Mouse (Mus musculus): ENCODE measurements around the gene Nipa1. TPM values are rescaled to one million over a fixed set of nuclear protein-coding genes. Genes with fewer than 3 reads are reported as not detected.
"Not testable (repeated sequence)": the region's sequence is repeated elsewhere in the genome, so short reads cannot be mapped to it uniquely, and the experiment has no call there.

Nipa1 gene
- total and polyA plus RNA-seq, 2 experiments from 2014 or later, result 31.4 to 48.0 TPM

- H3K9ac ChIP-seq (replicated peaks; ENCODE audit: low read length), result peak overlapping the region; percentile 79
- no peaks in the 10 kb centered on the region for H3K4me1 ChIP-seq (ENCODE audit: insufficient read depth, low read length)
- DNase-seq (ENCODE audit: low spot score) (peak; percentile 87), ATAC-seq (peak; percentile 96)
- peak overlapping the region; percentile 81 for H3K27ac ChIP-seq
- no peaks in the 10 kb centered on the region for H3K9me3 ChIP-seq (ENCODE audit: low read length)
- TF ChIP-seq CTCF (IDR thresholded peaks at IDR 0.05; ENCODE audit: low read depth), result no peak
- no peaks in the 10 kb centered on the region for H3K27me3 ChIP-seq (ENCODE audit: insufficient read depth, low read length)
- peak overlapping the region; percentile 74 for H3K4me3 ChIP-seq (ENCODE audit: low read length)
- peak overlapping the region; percentile 78 for H3K4me2 ChIP-seq (ENCODE audit: low read depth, low read length)
- WGBS, result under 1% methylated on average over 54 of the region's 71 CpGs
- H3K36me3 ChIP-seq (ENCODE audit: insufficient read depth, low read length), result no peaks in the 10 kb centered on the region
Observed at GRCm38 (mm10) chr7:56018972-56019929, 503 bp downstream of the Nipa1 start.

DNA sequence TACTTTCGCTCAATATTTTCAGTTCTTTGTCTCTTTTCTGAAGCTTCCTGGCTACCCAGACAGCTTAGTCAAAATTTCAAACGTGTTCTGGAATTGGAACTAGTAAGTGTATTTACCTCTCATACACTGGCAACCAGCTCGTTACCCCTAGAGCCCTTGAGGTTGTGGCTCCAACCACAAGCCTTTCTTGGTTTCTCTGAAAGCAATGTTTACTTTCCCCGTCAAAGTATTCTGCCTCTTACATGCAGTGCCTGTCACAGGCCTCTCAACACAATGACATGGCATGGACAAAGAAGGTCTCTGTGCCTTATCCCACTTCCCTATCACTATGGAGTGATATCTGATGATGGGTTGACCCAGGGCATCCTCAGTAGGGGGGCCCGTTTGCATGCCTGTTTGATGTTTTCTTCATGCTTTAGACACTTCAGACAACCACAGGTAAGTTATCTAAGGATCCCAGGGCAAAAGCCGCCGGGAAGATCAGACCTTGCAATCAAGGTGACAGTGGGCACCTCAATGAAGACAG is 1.2 kb downstream of the Nipa1 start:
- H3K4me3 ChIP-seq (ENCODE audit: low read length), result peak overlapping the region; percentile 74
- WGBS, result 44% methylated on average over 7 of the region's 7 CpGs
- H3K27ac ChIP-seq, result peak overlapping the region; percentile 81
- peak overlapping the region; percentile 78 for H3K4me2 ChIP-seq (ENCODE audit: low read depth, low read length)
- DNase-seq (ENCODE audit: low spot score) (no peak), ATAC-seq (peak; percentile 9; the same call in 1 of the 2 replicates)
- no peaks in the 10 kb centered on the region for H3K36me3 ChIP-seq (ENCODE audit: insufficient read depth, low read length)
- no peaks in the 10 kb centered on the region for H3K4me1 ChIP-seq (ENCODE audit: insufficient read depth, low read length)
- H3K9ac ChIP-seq (replicated peaks; ENCODE audit: low read length), result peak overlapping the region; percentile 79
- TF ChIP-seq CTCF (IDR thresholded peaks at IDR 0.05; ENCODE audit: low read depth), result no peak
- no peaks in the 10 kb centered on the region for H3K9me3 ChIP-seq (ENCODE audit: low read length)
- no peaks in the 10 kb centered on the region for H3K27me3 ChIP-seq (ENCODE audit: insufficient read depth, low read length)

- DNase-seq (ENCODE audit: low spot score) (no peak), ATAC-seq (no peak)
- no peak for TF ChIP-seq CTCF (IDR thresholded peaks at IDR 0.05; ENCODE audit: low read depth)
- Histone ChIP-seq H3K9me3 (ENCODE audit: low read length) (no peaks in the 10 kb centered on the region), H3K4me3 (ENCODE audit: low read length) (no peak overlapping the region), H3K4me2 (ENCODE audit: low read depth, low read length) (peak overlapping the region; percentile 78; the same call in 1 of the 2 replicates), H3K27me3 (ENCODE audit: insufficient read depth, low read length) (no peaks in the 10 kb centered on the region), H3K27ac (no peak overlapping the region), H3K36me3 (ENCODE audit: insufficient read depth, low read length) (no peaks in the 10 kb centered on the region), H3K9ac (replicated peaks; ENCODE audit: low read length) (no peak overlapping the region), H3K4me1 (ENCODE audit: insufficient read depth, low read length) (no peaks in the 10 kb centered on the region)
- 83% methylated on average over 3 of the region's 3 CpGs for WGBS
Observed at GRCm38 (mm10) chr7:56017761-56018160, 2.0 kb downstream of the Nipa1 start.

- H3K36me3 ChIP-seq (ENCODE audit: insufficient read depth, low read length), result no peaks in the 10 kb centered on the region
- no peak for ATAC-seq
- H3K4me3 ChIP-seq (ENCODE audit: low read length), result no peak overlapping the region
- no peak for TF ChIP-seq CTCF (IDR thresholded peaks at IDR 0.05; ENCODE audit: low read depth)
- 95% methylated on average over 7 of the region's 7 CpGs for WGBS
- H3K4me2 ChIP-seq (ENCODE audit: low read depth, low read length), result no peak overlapping the region
- H3K4me1 ChIP-seq (ENCODE audit: insufficient read depth, low read length), result no peaks in the 10 kb centered on the region
- no peaks in the 10 kb centered on the region for H3K27me3 ChIP-seq (ENCODE audit: insufficient read depth, low read length)
- no peak overlapping the region for H3K9ac ChIP-seq (replicated peaks; ENCODE audit: low read length)
- DNase-seq (ENCODE audit: low spot score), result no peak
- no peak overlapping the region for H3K27ac ChIP-seq
- H3K9me3 ChIP-seq (ENCODE audit: low read length), result no peaks in the 10 kb centered on the region
Observed at GRCm38 (mm10) chr7:56015837-56016236, 3.9 kb downstream of the Nipa1 start.

GRCm38 (mm10) chr7:56015172-56015571 is 4.6 kb downstream of the Nipa1 start:
- no peaks in the 10 kb centered on the region for H3K9me3 ChIP-seq (ENCODE audit: low read length)
- H3K27ac ChIP-seq, result no peak overlapping the region
- no peak for ATAC-seq

DNA sequence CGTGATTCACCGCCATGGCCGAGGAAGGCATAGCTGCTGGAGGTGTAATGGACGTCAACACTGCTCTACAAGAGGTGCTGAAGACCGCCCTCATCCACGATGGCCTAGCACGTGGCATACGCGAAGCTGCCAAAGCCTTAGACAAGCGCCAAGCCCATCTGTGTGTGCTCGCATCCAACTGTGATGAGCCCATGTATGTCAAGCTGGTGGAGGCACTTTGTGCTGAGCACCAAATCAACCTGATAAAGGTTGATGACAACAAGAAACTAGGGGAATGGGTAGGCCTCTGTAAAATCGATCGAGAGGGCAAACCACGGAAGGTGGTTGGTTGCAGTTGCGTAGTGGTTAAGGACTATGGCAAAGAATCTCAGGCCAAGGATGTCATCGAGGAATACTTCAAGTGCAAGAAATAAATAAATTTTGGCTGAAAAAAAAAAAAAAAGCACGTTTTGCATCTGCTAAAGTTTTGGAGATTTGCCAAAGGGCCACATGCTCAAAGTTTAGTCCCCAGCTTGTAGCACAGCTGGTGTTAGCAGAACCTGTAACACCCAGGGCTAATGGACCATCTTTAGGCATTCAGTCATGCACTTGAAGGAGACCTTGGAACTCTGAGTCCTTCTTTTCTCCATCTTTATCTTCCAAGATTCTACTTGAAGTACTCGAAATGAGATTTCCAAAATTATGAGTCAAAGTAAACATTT is 5.6 kb downstream of the Nipa1 start:
- H3K27me3 ChIP-seq (ENCODE audit: insufficient read depth, low read length); H3K4me3 ChIP-seq (ENCODE audit: low read length); H3K4me1 ChIP-seq (ENCODE audit: insufficient read depth, low read length); H3K9ac ChIP-seq (replicated peaks; ENCODE audit: low read length); H3K27ac ChIP-seq; H3K4me2 ChIP-seq (ENCODE audit: low read depth, low read length); ATAC-seq; H3K9me3 ChIP-seq (ENCODE audit: low read length); H3K36me3 ChIP-seq (ENCODE audit: insufficient read depth, low read length); DNase-seq (ENCODE audit: low spot score): not testable (repeated sequence)
- WGBS, result 90% methylated on average over 7 of the region's 18 CpGs

More at GRCm38 (mm10) chr7:56015172-56015571, 4.6 kb downstream of the Nipa1 start:
- 94% methylated on average over 6 of the region's 6 CpGs for WGBS
- no peaks in the 10 kb centered on the region for H3K36me3 ChIP-seq (ENCODE audit: insufficient read depth, low read length)
- no peaks in the 10 kb centered on the region for H3K27me3 ChIP-seq (ENCODE audit: insufficient read depth, low read length)
- no peaks in the 10 kb centered on the region for H3K4me1 ChIP-seq (ENCODE audit: insufficient read depth, low read length)
- DNase-seq (ENCODE audit: low spot score), result no peak
- H3K4me2 ChIP-seq (ENCODE audit: low read depth, low read length), result no peak overlapping the region
- H3K4me3 ChIP-seq (ENCODE audit: low read length), result no peak overlapping the region
- TF ChIP-seq CTCF (IDR thresholded peaks at IDR 0.05; ENCODE audit: low read depth), result no peak
- no peak overlapping the region for H3K9ac ChIP-seq (replicated peaks; ENCODE audit: low read length)
